In the genomic region with DNA sequence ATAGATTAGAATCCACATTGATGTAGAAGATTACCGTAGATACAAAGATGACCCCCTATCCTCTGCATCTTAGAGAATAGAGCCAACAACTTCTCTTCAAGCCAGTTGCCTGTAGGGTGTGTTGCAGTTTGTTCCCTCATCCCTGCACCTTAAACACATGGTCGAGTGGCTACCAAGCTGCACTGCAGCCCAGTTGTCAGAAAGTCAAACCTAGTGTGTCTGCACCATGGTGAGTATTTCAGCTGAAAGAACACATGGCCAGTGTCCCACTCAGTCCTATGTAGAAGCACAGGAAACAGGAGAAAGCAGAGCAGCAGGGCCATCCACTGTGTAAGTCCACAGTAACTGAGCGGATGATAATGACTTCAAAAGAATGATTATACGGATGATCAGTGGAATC, we compare ENCODE assay signal across 5 mouse cellular contexts.
"Had no signal": no experiment of that assay in that cellular context is flagged by ENCODE, and none has a peak within 500 bp of the region (broad histone marks: within the 10 kb centered on the region; RNA-seq: fewer than 3 reads in every experiment).

No protein-coding gene starts in this region.

- H3K36me3 ChIP-seq: liver, embryonic 13.5 days had no signal

- H3K4me3 ChIP-seq: kidney, embryonic 15.5 days; liver, embryonic 13.5 days; neural tube, embryonic 12.5 days; neural tube, embryonic 15.5 days; stomach, embryonic 15.5 days had no signal

- H3K9ac ChIP-seq: kidney, embryonic 15.5 days; liver, embryonic 13.5 days; neural tube, embryonic 12.5 days; neural tube, embryonic 15.5 days; stomach, embryonic 15.5 days had no signal

- H3K9me3 ChIP-seq: kidney, embryonic 15.5 days; liver, embryonic 13.5 days; neural tube, embryonic 12.5 days; neural tube, embryonic 15.5 days; stomach, embryonic 15.5 days had no signal

- H3K27ac ChIP-seq: kidney, embryonic 15.5 days; liver, embryonic 13.5 days; neural tube, embryonic 12.5 days; neural tube, embryonic 15.5 days; stomach, embryonic 15.5 days had no signal

- H3K4me1 ChIP-seq: kidney, embryonic 15.5 days; liver, embryonic 13.5 days; neural tube, embryonic 12.5 days; neural tube, embryonic 15.5 days; stomach, embryonic 15.5 days had no signal

- H3K27me3 ChIP-seq: kidney, embryonic 15.5 days; liver, embryonic 13.5 days; neural tube, embryonic 12.5 days; neural tube, embryonic 15.5 days; stomach, embryonic 15.5 days had no signal
